Mouse (Mus musculus): ENCODE results near the gene Trio. TPM values are rescaled to one million over a fixed set of nuclear protein-coding genes. Genes with fewer than 3 reads are reported as not detected.

Trio gene
- polyA plus RNA-seq, 1 experiment from 2014 or later: 64.8 TPM

DNA sequence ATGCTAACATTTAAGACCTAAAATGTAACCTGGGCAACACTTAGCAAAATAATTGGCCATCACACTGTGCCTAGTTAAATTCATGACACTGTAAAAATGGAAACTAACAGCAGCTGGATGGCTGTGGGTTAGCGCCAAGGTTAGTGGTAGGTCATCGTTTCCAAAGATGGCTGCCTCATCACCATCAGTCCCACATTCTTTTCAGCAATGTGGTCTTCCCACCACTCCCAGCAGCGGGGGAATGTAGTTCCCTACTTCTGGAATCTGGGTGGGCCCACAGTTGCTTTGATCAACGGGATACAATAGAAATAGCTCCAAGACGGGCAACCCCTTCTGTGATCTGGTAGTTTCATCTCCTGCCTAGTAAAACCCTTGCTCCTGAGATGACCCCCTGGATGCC is 35.3 kb upstream of the Trio start:
- Histone ChIP-seq H3K4me1 (no peaks in the 10 kb centered on the region), H3K4me2 (replicated peaks) (no peak overlapping the region), H3K36me3 (no peaks in the 10 kb centered on the region), H3K9ac (no peak overlapping the region), H3K4me3 (no peak overlapping the region), H3K27ac (no peak overlapping the region), H3K27me3 (no peaks in the 10 kb centered on the region), H3K9me3 (no peaks in the 10 kb centered on the region)
- ATAC-seq (ENCODE audit: low FRiP score, low read depth): no peak
- 78% methylated on average over 5 of the region's 5 CpGs for WGBS

DNA sequence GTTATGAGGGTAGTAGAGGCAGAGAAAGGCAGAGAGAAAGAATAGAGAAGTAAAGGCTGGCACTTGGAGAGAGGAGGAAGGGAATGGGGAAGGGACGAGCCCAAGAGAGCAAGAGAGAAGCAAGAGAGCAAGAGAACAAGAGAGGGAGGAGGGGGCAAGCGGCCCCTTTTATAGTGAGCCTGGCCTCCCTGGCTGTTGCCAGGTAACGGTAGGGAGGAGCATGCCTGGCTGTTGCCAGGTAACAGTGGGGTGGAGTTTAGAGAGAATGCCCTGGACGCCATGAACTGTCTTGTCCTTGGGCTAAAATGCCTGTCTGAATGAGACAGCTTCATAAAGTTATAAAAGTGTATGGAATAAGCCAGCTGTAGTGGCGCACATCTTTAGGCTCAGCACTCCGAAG is 34.8 kb upstream of the Trio start:
- no peaks in the 10 kb centered on the region for H3K27me3 ChIP-seq
- ATAC-seq (ENCODE audit: low FRiP score, low read depth): no peak
- no peak overlapping the region for H3K27ac ChIP-seq

DNA sequence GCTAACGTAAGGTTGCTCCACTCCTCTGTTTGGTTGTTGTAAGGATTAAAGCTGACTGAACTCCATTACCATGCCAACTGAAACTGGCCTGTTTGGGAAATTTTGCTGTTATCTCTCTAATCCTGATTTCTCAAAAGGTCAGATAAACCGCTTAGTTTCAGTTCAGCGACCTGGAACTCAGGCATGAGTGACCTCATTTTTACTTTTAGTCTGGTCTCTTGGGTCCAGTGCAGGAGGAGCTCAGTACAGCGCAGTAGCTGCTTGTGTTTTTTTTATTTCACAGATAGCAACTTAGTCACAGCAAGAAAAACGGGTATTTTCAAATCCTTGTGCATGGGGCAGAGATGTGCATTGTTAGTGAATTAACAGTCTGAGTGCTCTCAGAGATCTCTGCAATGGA is 31.9 kb upstream of the Trio start:
- Histone ChIP-seq H3K9me3 (no peaks in the 10 kb centered on the region), H3K36me3 (no peaks in the 10 kb centered on the region), H3K27ac (no peak overlapping the region), H3K9ac (no peak overlapping the region), H3K4me1 (no peaks in the 10 kb centered on the region), H3K4me2 (replicated peaks) (no peak overlapping the region), H3K4me3 (no peak overlapping the region), H3K27me3 (no peaks in the 10 kb centered on the region)
- WGBS: 81% methylated on average over 5 of the region's 5 CpGs
- ATAC-seq (ENCODE audit: low FRiP score, low read depth): no peak

More for the DNA sequence above, 34.8 kb upstream of the Trio start:
- 58% methylated on average over 6 of the region's 6 CpGs for WGBS
- no peak overlapping the region for H3K9ac ChIP-seq
- H3K9me3 ChIP-seq: no peaks in the 10 kb centered on the region
- no peak overlapping the region for H3K4me3 ChIP-seq
- no peaks in the 10 kb centered on the region for H3K4me1 ChIP-seq
- H3K4me2 ChIP-seq (replicated peaks): no peak overlapping the region
- no peaks in the 10 kb centered on the region for H3K36me3 ChIP-seq

DNA sequence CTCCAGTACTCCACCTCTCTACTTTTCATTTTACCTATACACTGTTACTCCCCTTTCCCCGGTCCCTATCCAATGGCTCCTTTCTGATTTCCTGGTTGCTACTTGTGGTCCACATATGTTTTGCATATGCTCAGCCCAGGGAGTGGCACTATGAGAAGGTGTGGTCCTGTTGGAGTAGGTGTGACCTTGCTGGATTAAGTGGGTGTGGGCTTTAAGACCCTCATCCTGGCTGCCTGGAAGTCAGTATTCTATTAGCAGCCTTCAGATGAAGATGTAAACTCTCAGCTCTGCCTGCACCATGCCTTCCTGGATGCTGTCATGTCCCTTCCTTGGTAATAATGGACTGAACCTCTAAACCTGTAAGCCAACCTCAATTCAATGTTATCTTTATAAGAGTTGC is 29.1 kb upstream of the Trio start:
- Histone ChIP-seq H3K4me3 (no peak overlapping the region), H3K27ac (no peak overlapping the region), H3K4me1 (peaks cover 11% of the 10 kb centered on the region), H3K36me3 (no peaks in the 10 kb centered on the region), H3K9ac (no peak overlapping the region), H3K9me3 (no peaks in the 10 kb centered on the region), H3K4me2 (replicated peaks) (no peak overlapping the region), H3K27me3 (no peaks in the 10 kb centered on the region)
- ATAC-seq (ENCODE audit: low FRiP score, low read depth): no peak
- WGBS: 63% methylated on average over 1 of the region's 1 CpGs

DNA sequence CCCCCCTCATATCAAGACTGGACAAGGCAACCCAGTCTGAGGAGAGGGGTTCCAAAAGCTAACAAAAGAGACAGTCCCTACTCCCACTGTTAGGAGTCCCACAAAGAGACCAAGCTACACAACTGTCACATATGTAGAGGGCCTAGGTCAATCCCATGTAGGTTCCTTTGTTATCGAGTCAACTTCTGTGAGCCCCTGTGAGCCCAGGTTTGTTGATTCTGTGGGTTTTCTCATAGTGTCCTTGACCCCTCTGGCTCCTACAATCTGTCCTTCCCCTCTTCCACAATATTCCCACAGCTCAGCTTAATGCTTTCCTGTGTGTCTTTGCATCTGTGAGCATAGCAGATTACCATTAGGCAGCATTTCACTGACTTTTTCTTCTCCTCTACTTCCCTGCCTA is 28.5 kb upstream of the Trio start:
- no peak overlapping the region for H3K4me2 ChIP-seq (replicated peaks)

DNA sequence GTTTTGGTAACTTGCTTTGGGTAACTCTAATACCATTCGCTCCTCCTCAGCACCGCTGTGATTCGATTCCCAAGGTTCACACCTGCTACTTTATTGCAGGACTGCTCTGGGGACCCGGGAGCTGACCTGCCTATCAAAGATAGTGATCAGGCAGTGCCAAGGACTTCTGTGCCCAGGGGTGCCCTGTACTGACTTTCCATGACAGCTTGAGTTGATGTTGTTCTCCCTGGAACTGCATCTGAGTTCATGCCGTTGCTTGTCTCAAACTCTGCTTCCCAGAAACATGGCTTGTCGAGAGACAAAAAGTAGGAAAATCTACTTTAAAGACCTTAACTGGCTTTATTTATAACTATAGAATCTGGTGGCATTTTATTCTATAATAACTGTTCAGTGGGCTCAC is 27.6 kb upstream of the Trio start:
- Histone ChIP-seq H3K36me3 (no peaks in the 10 kb centered on the region), H3K4me3 (no peak overlapping the region), H3K27me3 (no peaks in the 10 kb centered on the region), H3K4me2 (replicated peaks) (no peak overlapping the region), H3K9ac (no peak overlapping the region), H3K4me1 (peaks cover 11% of the 10 kb centered on the region), H3K9me3 (no peaks in the 10 kb centered on the region), H3K27ac (no peak overlapping the region)
- ATAC-seq (ENCODE audit: low FRiP score, low read depth): no peak
- WGBS: 35% methylated on average over 6 of the region's 6 CpGs

More for the DNA sequence above, 28.5 kb upstream of the Trio start:
- no peak for ATAC-seq (ENCODE audit: low FRiP score, low read depth)
- Histone ChIP-seq H3K27ac (no peak overlapping the region), H3K9me3 (no peaks in the 10 kb centered on the region), H3K4me3 (no peak overlapping the region), H3K27me3 (no peaks in the 10 kb centered on the region), H3K9ac (no peak overlapping the region), H3K4me1 (peaks cover 11% of the 10 kb centered on the region), H3K36me3 (no peaks in the 10 kb centered on the region)
- 65% methylated on average over 1 of the region's 1 CpGs for WGBS

DNA sequence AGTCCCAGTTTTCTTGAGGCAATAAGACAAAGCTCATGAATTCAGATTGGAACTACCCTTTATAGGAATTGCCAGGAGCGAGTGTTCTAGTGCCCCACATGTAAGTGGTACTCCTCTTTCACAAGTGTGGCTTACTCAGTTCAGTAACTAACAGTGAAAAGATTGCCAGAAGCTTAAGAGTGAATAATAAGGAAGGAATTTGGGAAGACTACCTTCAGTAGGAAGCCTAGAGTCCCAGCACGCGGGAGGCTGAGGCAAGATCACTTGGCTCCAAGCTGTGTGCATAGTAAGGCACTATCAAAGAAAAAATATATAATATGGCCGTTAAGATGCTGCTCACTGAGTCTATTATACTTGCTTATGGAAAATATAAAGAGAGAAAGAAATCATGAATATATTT is 26.2 kb upstream of the Trio start:
- Histone ChIP-seq H3K4me3 (no peak overlapping the region), H3K4me1 (peaks cover 11% of the 10 kb centered on the region), H3K4me2 (replicated peaks) (no peak overlapping the region), H3K9me3 (no peaks in the 10 kb centered on the region), H3K36me3 (no peaks in the 10 kb centered on the region), H3K27ac (no peak overlapping the region), H3K27me3 (no peaks in the 10 kb centered on the region), H3K9ac (no peak overlapping the region)
- 59% methylated on average over 4 of the region's 4 CpGs for WGBS
- no peak for ATAC-seq (ENCODE audit: low FRiP score, low read depth)

DNA sequence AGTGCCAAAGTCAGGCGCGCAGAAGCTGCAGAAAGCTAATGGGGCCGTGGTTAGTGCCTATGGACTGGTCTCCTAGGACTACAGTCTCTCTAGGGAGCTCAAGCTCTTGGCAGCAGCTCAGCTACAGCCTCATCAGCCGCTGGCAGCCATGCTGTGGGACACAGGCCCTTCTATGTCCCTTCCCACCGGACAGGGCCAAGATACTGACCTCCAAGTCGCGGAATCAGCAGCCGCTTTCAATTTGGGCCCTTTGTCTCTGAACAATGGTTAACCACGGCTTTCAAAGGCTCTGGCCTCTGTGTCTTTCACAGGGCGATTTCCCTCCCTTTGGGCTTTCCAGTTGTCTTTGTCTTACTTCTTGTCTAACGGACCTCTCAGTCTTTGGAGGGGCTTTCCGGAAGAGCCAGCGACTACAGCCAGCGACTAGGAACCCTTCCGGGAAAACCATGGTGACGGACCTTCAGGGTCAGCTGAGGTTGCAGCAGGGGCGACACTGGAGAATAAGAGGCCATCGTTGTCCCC is 25.5 kb upstream of the Trio start:
- H3K9ac ChIP-seq: no peak overlapping the region

DNA sequence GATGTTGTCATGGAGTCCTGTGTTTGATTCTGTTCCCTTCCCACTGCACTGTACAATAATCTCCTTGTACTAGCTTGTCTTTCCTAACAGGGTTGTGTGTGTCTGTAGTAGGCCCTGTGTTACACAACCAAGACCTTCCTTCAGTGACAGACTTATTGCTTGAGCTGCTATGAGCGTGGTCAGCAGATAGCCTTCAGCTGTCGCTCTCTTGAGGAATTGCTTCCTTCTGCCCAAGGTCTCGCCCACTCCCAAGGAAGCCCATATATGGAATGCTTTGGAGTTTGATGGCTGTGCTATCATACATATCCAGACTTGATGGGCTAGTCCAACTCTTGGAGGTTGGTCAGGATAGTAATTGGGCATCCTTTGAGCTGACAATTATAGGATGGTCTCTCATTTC is 22.1 kb upstream of the Trio start:
- no peaks in the 10 kb centered on the region for H3K27me3 ChIP-seq
- H3K4me1 ChIP-seq: peaks cover 11% of the 10 kb centered on the region
- no peak overlapping the region for H3K4me2 ChIP-seq (replicated peaks)
- no peak overlapping the region for H3K4me3 ChIP-seq
- H3K9ac ChIP-seq: no peak overlapping the region
- H3K36me3 ChIP-seq: no peaks in the 10 kb centered on the region
- no peaks in the 10 kb centered on the region for H3K9me3 ChIP-seq
- 75% methylated on average over 3 of the region's 3 CpGs for WGBS
- no peak for ATAC-seq (ENCODE audit: low FRiP score, low read depth)
- no peak overlapping the region for H3K27ac ChIP-seq

More for the DNA sequence above, 25.5 kb upstream of the Trio start:
- no peak overlapping the region for H3K27ac ChIP-seq
- 63% methylated on average over 18 of the region's 18 CpGs for WGBS
- peaks cover 11% of the 10 kb centered on the region for H3K4me1 ChIP-seq
- H3K36me3 ChIP-seq: no peaks in the 10 kb centered on the region
- 0 out of 2 replicates have a peak overlapping the region, but pooled peaks have one; percentile 16 for H3K4me2 ChIP-seq (replicated peaks)
- no peaks in the 10 kb centered on the region for H3K9me3 ChIP-seq
- no peak for ATAC-seq (ENCODE audit: low FRiP score, low read depth)
- H3K27me3 ChIP-seq: no peaks in the 10 kb centered on the region
- no peak overlapping the region for H3K4me3 ChIP-seq

DNA sequence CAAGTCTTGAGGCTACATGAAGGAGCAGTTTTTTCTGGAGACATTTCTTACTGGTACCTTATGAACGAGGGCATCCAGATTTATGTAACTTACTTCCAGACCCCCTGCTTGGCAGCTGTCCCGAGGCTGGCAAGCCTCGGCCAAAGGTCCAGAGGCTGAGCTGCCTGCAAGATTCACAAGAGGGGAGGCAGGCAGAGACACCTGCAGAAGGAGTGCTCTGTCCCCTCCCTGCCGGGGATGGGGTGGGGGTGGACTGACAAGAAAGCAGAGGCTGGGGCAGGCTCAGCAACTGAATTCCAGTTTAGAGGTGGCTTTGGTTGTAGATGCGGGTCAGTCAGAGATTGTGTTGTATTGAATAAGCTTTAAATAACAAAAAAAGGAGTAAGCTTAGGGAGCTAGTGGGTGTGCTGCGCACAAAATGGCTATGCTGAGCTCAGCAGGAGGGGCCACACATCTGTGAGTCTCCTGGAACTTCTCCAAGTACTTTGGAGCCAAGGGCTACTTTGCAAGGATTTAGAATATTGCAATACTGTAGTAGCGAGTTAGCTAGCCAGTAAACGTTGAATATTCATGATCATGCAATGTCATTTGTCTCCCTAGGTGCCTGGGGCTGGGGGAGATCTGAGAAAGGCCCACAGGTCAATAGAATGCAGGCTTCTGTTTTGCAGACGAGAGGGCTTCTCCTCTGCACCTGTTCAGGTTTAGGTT is 15.7 kb upstream of the Trio start:
- H3K4me3 ChIP-seq: no peak overlapping the region
- no peak overlapping the region for H3K4me2 ChIP-seq (replicated peaks)
- WGBS: 13% methylated on average over 9 of the region's 9 CpGs
- no peak for ATAC-seq (ENCODE audit: low FRiP score, low read depth)
- H3K27me3 ChIP-seq: peaks cover 22% of the 10 kb centered on the region
- no peak overlapping the region for H3K9ac ChIP-seq
- H3K4me1 ChIP-seq: peaks cover 11% of the 10 kb centered on the region; the same call in 1 of the 2 replicates
- no peak overlapping the region for H3K27ac ChIP-seq
- H3K9me3 ChIP-seq: no peaks in the 10 kb centered on the region
- H3K36me3 ChIP-seq: no peaks in the 10 kb centered on the region

DNA sequence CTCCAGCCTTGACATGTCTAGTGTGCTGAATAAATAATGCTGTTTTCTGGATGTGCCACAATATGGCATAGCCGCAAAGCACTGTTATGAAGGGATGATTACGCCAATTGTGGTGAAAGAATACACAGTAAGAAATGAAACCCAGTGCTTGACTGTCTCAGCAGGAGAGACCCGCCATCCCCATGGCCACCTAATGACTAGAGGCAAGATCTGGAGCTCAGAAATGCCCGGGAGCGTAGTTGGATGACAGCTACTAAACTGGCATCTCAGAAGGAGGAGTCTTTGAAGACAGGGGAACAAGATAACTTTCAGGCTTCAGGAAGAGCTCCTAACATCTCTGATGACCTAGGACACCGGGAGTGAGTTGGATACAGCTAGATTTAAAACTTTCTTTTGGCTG is 12.0 kb upstream of the Trio start:
- H3K36me3 ChIP-seq: no peaks in the 10 kb centered on the region
- H3K4me2 ChIP-seq (replicated peaks): no peak overlapping the region
- H3K9me3 ChIP-seq: no peaks in the 10 kb centered on the region
- no peak for ATAC-seq (ENCODE audit: low FRiP score, low read depth)
- no peak overlapping the region for H3K4me3 ChIP-seq
- H3K27me3 ChIP-seq: peaks cover 22% of the 10 kb centered on the region
- H3K4me1 ChIP-seq: peaks cover 11% of the 10 kb centered on the region; the same call in 1 of the 2 replicates
- H3K27ac ChIP-seq: no peak overlapping the region
- WGBS: 91% methylated on average over 6 of the region's 6 CpGs
- no peak overlapping the region for H3K9ac ChIP-seq

DNA sequence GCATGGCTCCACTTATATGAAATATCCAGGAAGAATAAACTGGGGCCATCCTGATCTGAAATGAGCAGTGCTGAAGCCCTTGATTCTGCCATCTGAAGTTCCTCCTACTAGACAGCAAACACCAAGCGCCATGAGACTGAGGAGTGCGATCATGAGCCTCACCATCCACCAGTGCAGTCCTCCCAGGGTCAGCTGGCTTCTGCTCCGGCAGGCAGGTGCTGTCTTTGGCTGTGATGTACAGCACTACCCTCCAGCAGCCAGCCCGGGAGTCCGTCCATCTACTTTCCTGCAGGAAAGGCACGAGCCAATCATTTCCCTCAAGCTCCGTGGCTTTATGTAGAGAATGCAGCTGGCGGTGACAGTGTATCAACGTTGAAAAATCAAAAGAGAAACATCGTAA is 10.0 kb upstream of the Trio start:
- Histone ChIP-seq H3K4me3 (no peak overlapping the region), H3K9ac (no peak overlapping the region), H3K4me1 (no peaks in the 10 kb centered on the region), H3K9me3 (no peaks in the 10 kb centered on the region), H3K27me3 (peaks cover 8% of the 10 kb centered on the region), H3K36me3 (no peaks in the 10 kb centered on the region), H3K4me2 (replicated peaks) (no peak overlapping the region), H3K27ac (no peak overlapping the region)
- 78% methylated on average over 10 of the region's 10 CpGs for WGBS
- ATAC-seq (ENCODE audit: low FRiP score, low read depth): no peak

DNA sequence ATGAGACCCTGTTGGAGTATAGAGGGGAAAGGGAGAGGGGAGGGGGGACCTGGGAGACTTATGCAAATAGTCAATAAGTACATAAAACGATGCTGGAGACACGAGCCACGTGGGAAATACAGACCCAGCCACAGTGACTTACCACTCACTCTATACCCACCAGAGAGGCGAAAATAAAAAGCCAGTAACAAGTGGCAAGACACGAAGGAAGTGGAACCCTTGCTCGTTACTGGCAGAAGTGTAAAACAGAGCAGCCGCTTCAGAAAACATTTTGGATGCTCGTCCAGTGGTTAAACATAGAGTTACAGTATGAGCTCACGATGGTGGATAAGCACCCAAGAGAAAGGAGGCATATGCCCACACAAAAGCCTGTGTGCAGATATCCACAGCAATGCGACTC is 9.0 kb upstream of the Trio start:
- WGBS: 70% methylated on average over 10 of the region's 10 CpGs
- ATAC-seq (ENCODE audit: low FRiP score, low read depth): no peak
- H3K9ac ChIP-seq: no peak overlapping the region
- H3K4me1 ChIP-seq: no peaks in the 10 kb centered on the region
- H3K27me3 ChIP-seq: 0 out of 2 replicates have a peak, but pooled peaks cover 2% of the 10 kb centered on the region
- no peak overlapping the region for H3K27ac ChIP-seq
- H3K9me3 ChIP-seq: no peaks in the 10 kb centered on the region
- H3K36me3 ChIP-seq: no peaks in the 10 kb centered on the region
- H3K4me3 ChIP-seq: no peak overlapping the region
- no peak overlapping the region for H3K4me2 ChIP-seq (replicated peaks)
